Mouse (Mus musculus) MEL (cell line): ENCODE data around the gene Mst1.

ENCODE experiments used
- ELF1 ChIP-seq: IDR thresholded peaks from 2 replicates; pipeline ENCODE4 v1.6.1; 2014; ENCODE audit warnings: low read depth, mild to moderate bottlenecking, inconsistent platforms, low read length, improper control_type of control experiment, moderate library complexity
- EP300 ChIP-seq, 2 experiments: IDR thresholded peaks; 2 replicates each; pipeline ENCODE4 v1.6.1; 2011; ENCODE audit warnings: improper control_type of control experiment in 2 of 2, low read length in 2 of 2, low read depth in 1 of 2, mild to moderate bottlenecking in 1 of 2
- HCFC1 ChIP-seq: IDR thresholded peaks from 2 replicates; pipeline ENCODE4 v1.6.1; 2012; ENCODE audit warnings: low read depth, mild to moderate bottlenecking, inconsistent platforms, low read length, improper control_type of control experiment, moderate library complexity

DNA sequence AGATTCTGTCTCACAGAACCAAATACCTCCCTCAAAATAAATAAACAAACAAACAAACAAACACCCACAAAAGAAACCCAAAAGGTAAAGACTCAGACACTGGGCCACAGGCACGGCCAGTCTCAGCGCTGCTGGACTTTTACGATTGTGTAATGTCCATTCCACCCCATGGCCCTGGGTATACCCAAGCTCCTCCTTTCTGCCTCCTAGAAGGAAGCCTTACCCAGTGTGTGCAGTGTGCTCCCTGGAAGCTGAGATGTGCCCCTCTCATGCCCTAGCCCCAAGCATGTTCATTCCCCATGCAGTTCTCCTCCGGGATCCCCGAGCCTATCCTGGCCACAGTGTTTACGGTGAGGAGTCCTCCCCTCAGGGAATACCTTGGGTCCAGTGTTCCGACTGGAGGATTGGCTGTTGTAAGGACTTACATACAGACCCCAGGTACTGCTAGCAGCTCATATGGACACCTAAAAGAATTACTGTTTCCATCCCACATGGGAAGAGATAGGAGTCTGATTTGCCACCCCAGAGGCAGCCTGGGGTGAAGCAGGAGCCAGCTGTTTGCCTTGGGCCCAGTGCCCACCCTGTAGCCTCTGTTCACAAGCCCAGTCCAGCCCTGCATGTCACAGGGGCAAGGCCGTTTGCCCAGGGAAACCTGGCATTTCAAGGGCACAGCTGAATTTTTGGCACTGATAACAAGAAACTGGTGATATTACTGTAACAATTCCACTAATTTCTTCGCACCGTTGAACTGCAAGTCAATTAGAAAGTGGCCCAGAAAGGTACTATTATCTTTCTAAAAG, 41.1 kb downstream of the Mst1 start:
- TF ChIP-seq HCFC1 (no peak), ELF1 (no peak), EP300 (IDR thresholded peaks at IDR 0.05; ENCODE audit: low read depth in 1 of 2, low read length in 2 of 2) (no peak)
